Mouse (Mus musculus) limb, embryonic 13.5 days (tissue): ENCODE results near the gene Synj1. TPM values are rescaled to one million over a fixed set of nuclear protein-coding genes. Genes with fewer than 3 reads are reported as not detected.

Experiments
- ATAC-seq: fragments of 200-750 bp; cut with Nextera tagmentation; 2 replicates; pipeline ENCODE4 v1.8.0; 2017; ENCODE audit warnings: low read depth, moderate number of reproducible peaks, moderate TSS enrichment; ENCODE audit not compliant: low FRiP score
- H3K27ac ChIP-seq: fragments of 300-500 bp; sonication (generic); 2 replicates; pipeline ENCODE4 v1.5.1; 2015; ENCODE audit warnings: inconsistent platforms, mild to moderate bottlenecking, moderate library complexity
- H3K27me3 ChIP-seq: fragments of 300-500 bp; sonication (generic); 2 replicates; pipeline ENCODE4 v1.6.1; 2015; ENCODE audit warnings: mild to moderate bottlenecking, inconsistent platforms
- H3K36me3 ChIP-seq: fragments of 300-500 bp; sonication (generic); 2 replicates; pipeline ENCODE4 v1.6.1; 2015; ENCODE audit warnings: inconsistent platforms, mild to moderate bottlenecking, moderate library complexity
- H3K4me1 ChIP-seq: fragments of 300-500 bp; sonication (generic); 2 replicates; pipeline ENCODE4 v1.6.1; 2015; ENCODE audit warnings: inconsistent platforms
- H3K4me2 ChIP-seq: fragments of 300-500 bp; sonication (generic); replicated peaks from 2 replicates; pipeline ENCODE4 v1.6.1; 2015; ENCODE audit warnings: inconsistent platforms, mild to moderate bottlenecking, moderate library complexity
- H3K4me3 ChIP-seq: fragments of 300-500 bp; sonication (generic); 2 replicates; pipeline ENCODE4 v1.5.1; 2015; ENCODE audit warnings: moderate library complexity, mild to moderate bottlenecking, inconsistent platforms
- H3K9ac ChIP-seq: fragments of 300-500 bp; sonication (generic); 2 replicates; pipeline ENCODE4 v1.6.1; 2015; ENCODE audit warnings: mild to moderate bottlenecking, inconsistent platforms
- H3K9me3 ChIP-seq: fragments of 300-500 bp; sonication (generic); 2 replicates; pipeline ENCODE4 v1.6.1; 2016; ENCODE audit warnings: inconsistent platforms
- WGBS: fragments of 180-500 bp; shearing (Covaris S2); methylation state at CpG from one replicate; pipeline ENCODE4 v1.1.7; 2015; 5-methylcytosine and 5-hydroxymethylcytosine counted together
- polyA plus RNA-seq: library from polyadenylated mRNA; unstranded; fragments of >200 nt; fragmentation: Nextera tagmentation; extraction: Ambion mirVana; gene quantifications from 2 replicates; pipeline ENCODE4 v1.2.1, GENCODE M21; 2015

Gene Synj1
- polyA plus RNA-seq, 1 experiment from 2014 or later, result 11.0 TPM

DNA sequence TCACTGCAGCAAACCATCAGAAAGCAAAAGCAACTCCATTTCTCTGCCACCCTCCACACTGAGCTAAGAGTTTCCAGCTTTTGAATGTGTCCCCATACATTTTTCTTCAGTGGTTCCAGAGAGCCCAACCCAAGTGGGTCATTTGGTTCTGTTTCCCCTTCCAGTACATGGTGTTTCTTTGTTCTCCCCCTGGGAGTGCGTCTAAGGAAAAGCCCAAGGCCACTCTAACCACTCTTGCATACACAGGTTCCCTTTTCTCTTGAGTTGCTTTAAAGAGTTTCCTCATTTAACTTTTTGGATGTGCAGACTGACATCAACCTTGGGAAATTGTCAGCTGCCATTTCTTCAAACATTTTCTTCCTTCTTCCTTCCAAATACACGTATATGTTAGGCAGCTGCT, 10.0 kb downstream of the Synj1 start:
- no peaks in the 10 kb centered on the region for H3K4me1 ChIP-seq
- H3K4me2 ChIP-seq, result no peak overlapping the region
- H3K27ac ChIP-seq, result no peak overlapping the region
- no peaks in the 10 kb centered on the region for H3K27me3 ChIP-seq
- no peaks in the 10 kb centered on the region for H3K9me3 ChIP-seq
- no peak for ATAC-seq
- 87% methylated on average over 2 of the region's 2 CpGs for WGBS
- H3K9ac ChIP-seq, result no peak overlapping the region
- no peak overlapping the region for H3K4me3 ChIP-seq
- H3K36me3 ChIP-seq, result no peaks in the 10 kb centered on the region

DNA sequence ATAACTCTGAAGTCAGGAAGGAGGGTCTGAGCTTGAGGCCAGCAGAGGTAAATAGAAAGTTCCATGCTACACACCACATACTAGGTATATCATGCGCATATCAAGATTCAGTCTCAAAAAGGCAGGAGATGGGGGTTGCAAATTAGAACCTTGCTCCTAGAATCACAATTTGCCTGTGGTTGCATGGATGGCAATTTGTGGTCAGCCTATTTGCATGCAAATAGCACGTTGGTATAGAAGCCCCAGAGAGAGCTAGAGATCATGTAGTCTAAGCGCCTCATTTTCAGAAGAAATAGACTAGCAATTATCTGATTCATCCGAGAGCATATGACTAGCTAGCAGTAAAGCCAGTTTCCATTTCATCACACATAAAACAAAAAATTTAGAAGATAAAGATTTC, 11.3 kb downstream of the Synj1 start:
- no peak for ATAC-seq
- Histone ChIP-seq H3K4me3 (no peak overlapping the region), H3K27ac (no peak overlapping the region), H3K9me3 (no peaks in the 10 kb centered on the region), H3K27me3 (no peaks in the 10 kb centered on the region), H3K4me1 (no peaks in the 10 kb centered on the region), H3K36me3 (no peaks in the 10 kb centered on the region), H3K9ac (no peak overlapping the region), H3K4me2 (no peak overlapping the region)
- WGBS, result 80% methylated on average over 4 of the region's 4 CpGs

DNA sequence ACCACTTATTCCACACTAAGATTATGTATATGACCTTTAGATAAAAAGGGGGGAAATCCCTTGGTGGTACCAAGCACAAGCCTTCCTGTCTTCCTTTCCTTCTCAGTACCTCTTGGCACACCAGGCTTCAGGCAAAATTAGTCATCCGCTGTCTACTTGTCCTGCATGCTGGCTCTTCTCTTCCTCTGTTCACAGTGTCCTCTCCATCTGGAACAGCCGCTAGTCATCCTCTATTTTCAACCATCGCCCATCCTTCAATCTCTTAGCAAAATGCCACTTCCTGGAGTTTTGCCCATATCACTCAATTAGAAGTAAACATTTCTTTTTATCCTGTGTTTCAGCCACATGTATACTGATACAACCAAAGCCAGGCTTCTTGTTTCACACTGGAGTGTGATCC, 13.3 kb downstream of the Synj1 start:
- Histone ChIP-seq H3K9me3 (no peaks in the 10 kb centered on the region), H3K9ac (no peak overlapping the region), H3K27ac (no peak overlapping the region), H3K4me2 (no peak overlapping the region), H3K36me3 (no peaks in the 10 kb centered on the region), H3K4me1 (no peaks in the 10 kb centered on the region), H3K27me3 (no peaks in the 10 kb centered on the region), H3K4me3 (no peak overlapping the region)
- ATAC-seq, result no peak
- 92% methylated on average over 3 of the region's 3 CpGs for WGBS

DNA sequence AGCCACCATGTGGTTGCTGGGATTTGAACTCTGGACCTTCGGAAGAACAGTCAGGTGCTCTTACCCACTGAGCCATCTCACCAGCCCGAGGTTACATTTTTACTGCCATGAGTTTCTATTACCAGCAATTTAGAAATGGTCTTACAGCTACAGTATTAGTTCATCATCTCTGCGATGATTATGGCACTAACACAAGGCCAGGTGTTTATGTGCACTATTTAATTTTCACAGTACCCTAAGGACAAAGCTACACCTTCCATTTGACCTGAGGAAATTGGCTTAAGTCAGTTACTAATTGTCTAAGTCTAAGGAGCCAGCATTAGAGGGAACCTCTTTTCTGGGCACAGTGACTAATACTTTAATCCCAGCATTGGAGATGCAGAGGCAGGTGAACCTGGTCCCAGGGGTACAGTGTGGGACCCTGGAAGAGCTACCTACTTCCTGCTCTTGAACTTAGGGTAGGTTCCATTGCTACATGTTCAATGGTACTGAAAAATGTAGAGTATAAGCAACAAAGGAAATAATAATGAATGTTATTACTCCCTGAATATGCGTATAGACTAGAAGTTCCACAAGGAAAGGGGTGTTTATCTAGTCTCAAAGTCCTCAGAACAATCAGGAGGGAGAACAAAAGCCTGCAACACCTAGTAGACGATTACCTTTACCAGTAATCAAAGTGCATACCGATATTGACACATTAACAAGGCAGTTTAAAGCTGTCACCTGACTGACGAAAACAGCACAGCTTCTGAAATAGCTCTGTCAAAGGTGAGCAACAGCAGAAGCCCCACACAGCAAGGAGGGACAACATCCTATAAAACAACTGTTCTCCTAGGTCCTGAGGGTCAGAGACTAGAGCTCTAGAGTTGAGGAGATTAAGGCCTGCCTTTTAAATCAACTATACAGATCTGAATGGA, 14.5 kb downstream of the Synj1 start:
- ATAC-seq, result no peak
- no peaks in the 10 kb centered on the region for H3K27me3 ChIP-seq
- H3K4me1 ChIP-seq, result no peaks in the 10 kb centered on the region
- H3K4me3 ChIP-seq, result no peak overlapping the region
- H3K36me3 ChIP-seq, result no peaks in the 10 kb centered on the region
- no peaks in the 10 kb centered on the region for H3K9me3 ChIP-seq
- no peak overlapping the region for H3K4me2 ChIP-seq
- no peak overlapping the region for H3K27ac ChIP-seq
- no peak overlapping the region for H3K9ac ChIP-seq
- 70% methylated on average over 7 of the region's 7 CpGs for WGBS

DNA sequence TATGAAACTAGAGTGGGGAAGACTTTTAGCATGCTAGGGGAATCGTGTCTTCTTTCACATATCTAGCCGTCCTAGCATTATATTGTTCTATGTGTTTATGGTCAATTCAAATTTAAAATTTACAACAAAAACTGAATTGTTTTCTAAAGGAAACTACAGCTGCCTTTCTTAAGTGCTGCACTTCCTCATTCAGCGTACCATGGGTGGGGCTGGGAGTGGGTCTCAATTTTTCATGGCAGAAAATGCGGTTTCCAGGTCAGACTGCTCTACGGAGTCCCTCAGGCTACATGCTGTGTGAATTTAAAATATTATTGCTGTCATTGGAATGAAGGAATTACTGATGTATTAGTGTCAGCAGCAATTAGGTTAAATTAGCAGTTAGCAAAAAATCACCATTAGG, 15.6 kb downstream of the Synj1 start:
- no peak for ATAC-seq
- no peak overlapping the region for H3K9ac ChIP-seq

DNA sequence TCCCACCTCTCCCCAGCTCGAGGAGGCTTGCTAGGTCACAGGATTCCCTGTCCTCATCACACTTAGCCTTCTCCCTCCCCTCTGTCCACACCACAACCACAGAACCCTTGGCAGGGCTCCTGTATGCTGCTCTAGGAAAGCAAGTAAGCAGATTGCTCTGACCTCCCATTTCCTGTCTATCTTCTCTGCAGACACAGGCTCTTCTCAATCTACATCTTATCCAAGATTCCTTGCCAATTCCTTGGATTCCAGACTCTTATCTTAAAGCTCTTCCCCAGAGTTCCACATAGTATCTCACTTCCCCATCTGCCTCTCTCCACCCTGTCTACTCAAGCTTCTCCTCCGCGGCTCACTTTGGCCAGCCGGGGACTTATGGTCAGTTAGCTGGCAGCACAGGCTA, 16.1 kb downstream of the Synj1 start:
- H3K9me3 ChIP-seq, result no peaks in the 10 kb centered on the region
- peaks cover 13% of the 10 kb centered on the region for H3K36me3 ChIP-seq
- no peak overlapping the region for H3K9ac ChIP-seq
- ATAC-seq, result no peak
- 58% methylated on average over 4 of the region's 4 CpGs for WGBS
- no peak overlapping the region for H3K4me2 ChIP-seq
- H3K27ac ChIP-seq, result no peak overlapping the region
- no peak overlapping the region for H3K4me3 ChIP-seq
- H3K27me3 ChIP-seq, result no peaks in the 10 kb centered on the region
- no peaks in the 10 kb centered on the region for H3K4me1 ChIP-seq

More for the DNA sequence above, 15.6 kb downstream of the Synj1 start:
- Histone ChIP-seq H3K27me3 (no peaks in the 10 kb centered on the region), H3K27ac (no peak overlapping the region), H3K4me1 (no peaks in the 10 kb centered on the region), H3K4me3 (no peak overlapping the region), H3K36me3 (peaks cover 9% of the 10 kb centered on the region), H3K4me2 (no peak overlapping the region), H3K9me3 (no peaks in the 10 kb centered on the region)
- WGBS, result 77% methylated on average over 5 of the region's 5 CpGs

DNA sequence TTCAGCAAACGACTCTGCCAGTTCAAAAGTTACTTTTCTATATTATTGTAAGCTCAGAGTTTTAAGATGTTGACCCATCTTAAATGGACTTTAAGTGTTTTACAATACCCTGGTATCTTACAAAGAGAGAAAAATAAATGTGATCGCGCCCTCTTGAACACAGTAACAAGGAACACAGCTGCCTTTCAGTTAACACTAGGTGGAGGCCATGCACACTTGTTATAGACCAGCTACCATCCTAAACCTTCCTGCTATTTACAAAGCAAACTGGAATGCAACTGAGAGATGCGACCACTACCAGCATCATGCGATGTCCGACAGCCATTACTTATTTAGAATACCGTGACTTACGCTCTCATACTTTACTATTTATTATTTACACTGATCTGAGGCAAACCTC, 21.9 kb downstream of the Synj1 start:
- H3K9me3 ChIP-seq, result no peaks in the 10 kb centered on the region
- no peak overlapping the region for H3K9ac ChIP-seq
- H3K4me3 ChIP-seq, result no peak overlapping the region
- H3K27me3 ChIP-seq, result no peaks in the 10 kb centered on the region
- no peaks in the 10 kb centered on the region for H3K4me1 ChIP-seq
- no peak overlapping the region for H3K27ac ChIP-seq
- WGBS, result 91% methylated on average over 8 of the region's 8 CpGs
- no peak for ATAC-seq
- H3K4me2 ChIP-seq, result no peak overlapping the region
- H3K36me3 ChIP-seq, result peaks cover 15% of the 10 kb centered on the region

DNA sequence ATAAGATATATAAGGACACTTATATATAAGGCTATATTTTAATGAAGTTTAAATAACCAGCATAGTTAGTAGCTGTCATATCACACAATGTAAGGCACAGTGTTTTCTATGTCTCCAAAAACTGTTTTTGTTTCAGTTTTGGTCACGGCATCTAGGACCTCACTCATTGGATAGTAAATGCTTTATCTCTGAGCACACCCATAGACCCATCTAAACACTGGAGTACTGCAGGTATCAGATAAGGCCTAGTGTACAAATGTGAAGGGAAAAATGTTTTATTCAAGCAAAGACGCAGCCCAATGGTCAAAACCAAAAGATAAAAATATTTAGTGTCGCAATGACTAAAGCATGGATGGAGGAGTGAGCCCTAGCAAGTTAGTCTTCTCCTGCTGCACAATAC, 22.4 kb downstream of the Synj1 start:
- WGBS, result 95% methylated on average over 3 of the region's 3 CpGs
- no peak for ATAC-seq
- no peak overlapping the region for H3K4me2 ChIP-seq

DNA sequence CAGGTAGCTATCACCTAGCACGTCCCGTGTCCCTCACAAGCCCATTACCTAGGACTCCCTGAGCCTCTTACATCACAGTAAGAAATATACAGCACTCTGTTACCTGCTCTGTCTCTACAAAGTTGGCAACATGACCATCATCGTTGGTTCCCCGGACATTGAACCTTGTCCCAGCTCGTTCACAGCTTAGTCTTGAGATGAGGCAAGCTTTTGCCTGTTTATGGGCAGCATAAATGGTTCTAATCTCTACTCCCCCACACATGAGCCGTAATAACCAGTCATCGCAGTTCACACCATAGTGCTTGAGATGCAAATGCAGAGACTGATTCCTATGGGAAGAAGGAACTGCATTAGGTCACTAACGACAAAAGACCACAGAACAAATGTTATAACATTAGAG, 23.1 kb downstream of the Synj1 start:
- no peak for ATAC-seq
- no peaks in the 10 kb centered on the region for H3K9me3 ChIP-seq
- peaks cover 15% of the 10 kb centered on the region for H3K36me3 ChIP-seq
- 85% methylated on average over 8 of the region's 8 CpGs for WGBS
- no peak overlapping the region for H3K4me3 ChIP-seq
- H3K9ac ChIP-seq, result no peak overlapping the region
- no peak overlapping the region for H3K4me2 ChIP-seq
- no peak overlapping the region for H3K27ac ChIP-seq
- no peaks in the 10 kb centered on the region for H3K4me1 ChIP-seq
- no peaks in the 10 kb centered on the region for H3K27me3 ChIP-seq

More for the DNA sequence above, 22.4 kb downstream of the Synj1 start:
- no peak overlapping the region for H3K9ac ChIP-seq
- no peaks in the 10 kb centered on the region for H3K27me3 ChIP-seq
- H3K9me3 ChIP-seq, result no peaks in the 10 kb centered on the region
- H3K4me1 ChIP-seq, result no peaks in the 10 kb centered on the region
- no peak overlapping the region for H3K4me3 ChIP-seq
- H3K36me3 ChIP-seq, result peaks cover 15% of the 10 kb centered on the region
- H3K27ac ChIP-seq, result no peak overlapping the region

DNA sequence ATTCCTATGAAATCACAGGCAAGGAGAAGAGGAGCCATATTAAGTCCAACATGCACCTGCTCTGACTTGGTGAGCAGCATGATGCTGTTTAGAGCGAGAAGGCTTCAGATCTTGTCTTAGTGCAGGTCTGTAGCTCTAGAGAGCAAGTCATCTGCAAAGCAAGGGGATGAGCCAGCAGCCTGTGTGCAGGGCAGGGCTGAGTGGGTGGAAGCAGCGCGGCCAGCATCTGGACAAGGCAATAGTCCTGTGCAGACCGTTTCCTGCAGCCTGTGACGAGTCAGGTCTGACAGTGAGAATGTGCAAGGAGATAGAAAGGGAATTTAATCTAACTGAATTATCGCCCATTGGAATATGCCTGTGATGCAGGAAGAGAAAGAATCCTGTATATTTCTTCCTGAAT, 40.1 kb downstream of the Synj1 start:
- Histone ChIP-seq H3K9ac (no peak overlapping the region), H3K4me3 (no peak overlapping the region), H3K4me1 (no peaks in the 10 kb centered on the region), H3K9me3 (no peaks in the 10 kb centered on the region), H3K27ac (no peak overlapping the region), H3K36me3 (peaks cover 29% of the 10 kb centered on the region), H3K27me3 (no peaks in the 10 kb centered on the region), H3K4me2 (no peak overlapping the region)
- no peak for ATAC-seq
- WGBS, result 86% methylated on average over 6 of the region's 6 CpGs

DNA sequence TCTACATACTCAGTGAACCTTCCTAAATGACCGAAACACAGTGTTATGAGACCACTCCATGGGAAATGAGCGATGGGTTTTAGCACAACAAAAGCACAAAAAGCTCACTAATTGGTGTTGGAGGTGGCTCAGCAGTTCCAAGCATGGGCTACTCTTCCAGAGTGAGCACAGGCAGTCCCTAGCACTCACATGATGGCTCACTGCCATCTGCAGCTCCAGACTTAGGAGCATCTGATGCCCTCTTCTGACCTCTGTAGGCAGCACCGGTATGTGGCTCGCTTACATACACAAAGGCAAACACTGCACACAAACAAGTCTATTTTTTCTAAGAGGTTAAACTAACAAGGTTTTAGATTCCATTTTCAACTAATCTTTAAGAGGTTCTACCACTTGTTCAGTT, 44.9 kb downstream of the Synj1 start:
- no peaks in the 10 kb centered on the region for H3K27me3 ChIP-seq
- no peak overlapping the region for H3K27ac ChIP-seq
- H3K36me3 ChIP-seq, result peaks cover 35% of the 10 kb centered on the region
- no peak overlapping the region for H3K9ac ChIP-seq
- no peak overlapping the region for H3K4me2 ChIP-seq
- 87% methylated on average over 4 of the region's 4 CpGs for WGBS
- no peak for ATAC-seq
- no peak overlapping the region for H3K4me3 ChIP-seq
- H3K4me1 ChIP-seq, result no peaks in the 10 kb centered on the region
- H3K9me3 ChIP-seq, result no peaks in the 10 kb centered on the region

DNA sequence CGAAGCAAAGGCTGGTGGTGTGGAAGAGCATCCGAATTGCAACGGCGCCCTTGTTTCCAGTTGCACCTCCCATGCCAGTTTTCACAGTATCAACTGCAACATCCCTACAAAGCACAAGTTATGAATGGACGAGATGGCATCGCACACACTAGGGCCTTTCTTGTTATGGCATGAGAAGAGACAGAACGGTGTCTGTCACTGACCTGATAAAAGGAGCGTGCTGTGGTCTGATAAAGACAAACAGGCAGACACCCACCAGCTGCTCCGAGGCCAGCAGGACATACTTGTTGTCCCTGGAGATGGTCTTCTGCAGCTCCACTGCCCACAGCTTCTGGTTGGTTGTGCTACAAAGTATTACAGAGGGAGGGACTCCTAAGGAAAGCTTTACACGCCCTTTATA, 46.8 kb downstream of the Synj1 start:
- Histone ChIP-seq H3K9me3 (no peaks in the 10 kb centered on the region), H3K27me3 (no peaks in the 10 kb centered on the region), H3K27ac (no peak overlapping the region), H3K4me1 (no peaks in the 10 kb centered on the region), H3K4me2 (no peak overlapping the region), H3K4me3 (no peak overlapping the region), H3K9ac (no peak overlapping the region), H3K36me3 (peaks cover 30% of the 10 kb centered on the region)
- no peak for ATAC-seq
- 90% methylated on average over 10 of the region's 10 CpGs for WGBS

DNA sequence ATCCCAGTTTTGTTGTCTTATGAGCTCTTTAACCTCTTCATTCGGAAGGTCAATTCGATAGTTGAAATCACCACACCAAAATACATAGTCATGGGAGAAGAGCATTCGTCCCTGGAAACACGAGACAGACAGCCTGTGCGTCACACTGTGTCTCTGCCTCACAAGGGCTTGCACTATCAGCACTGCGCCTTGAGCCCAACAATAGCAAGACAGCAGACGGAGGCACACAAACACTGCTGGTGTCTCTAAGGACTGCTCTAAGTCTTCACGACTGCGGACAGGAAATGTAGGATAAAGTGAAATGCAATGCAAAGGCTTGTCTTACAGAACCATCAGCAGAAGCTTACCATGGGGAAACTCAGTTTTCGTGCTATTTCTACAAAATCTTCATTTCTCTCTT, 47.2 kb downstream of the Synj1 start:
- ATAC-seq, result no peak
- H3K4me3 ChIP-seq, result no peak overlapping the region
- H3K4me1 ChIP-seq, result no peaks in the 10 kb centered on the region
- H3K9me3 ChIP-seq, result no peaks in the 10 kb centered on the region
- no peaks in the 10 kb centered on the region for H3K27me3 ChIP-seq
- 92% methylated on average over 10 of the region's 10 CpGs for WGBS
- H3K4me2 ChIP-seq, result no peak overlapping the region
- no peak overlapping the region for H3K9ac ChIP-seq
- no peak overlapping the region for H3K27ac ChIP-seq
- H3K36me3 ChIP-seq, result peaks cover 26% of the 10 kb centered on the region
